Mouse (Mus musculus) hindlimb bud, embryonic 11.5 days (tissue): ENCODE measurements at regions not wholly inside any gene's neighbourhood (a gene's known extent, or its start where the extent isn't known, plus 50 kb on each side); places are given as distances from the start of the nearest gene placed in this dataset.

Experiments
- DNase-seq: peaks from one replicate; pipeline ENCODE4 v3.0.0-alpha.2; 2012; ENCODE audit warnings: low read depth, low spot score; ENCODE audit errors: extremely low spot score

DNA sequence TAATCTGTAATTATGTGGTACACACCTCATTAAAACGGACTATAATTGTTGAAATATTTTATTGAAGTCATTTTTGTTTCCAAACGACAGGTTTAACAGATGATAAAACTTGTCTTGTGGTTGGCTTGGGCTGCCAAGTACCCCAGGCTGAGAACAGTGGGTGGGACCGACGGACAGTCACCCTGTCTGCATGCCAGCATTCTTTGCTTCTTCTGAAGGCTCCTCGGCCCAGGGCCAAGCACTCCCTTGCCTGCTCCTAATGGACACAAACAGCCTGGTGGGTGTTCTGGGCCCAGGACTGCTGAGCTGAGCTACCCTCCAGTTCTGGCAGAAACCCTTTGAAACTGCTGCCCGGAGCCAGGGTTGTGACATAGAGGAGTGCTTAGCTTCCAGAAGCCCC lies 227.4 kb downstream of the 3110018I06Rik start:
- no peak for DNase-seq

DNA sequence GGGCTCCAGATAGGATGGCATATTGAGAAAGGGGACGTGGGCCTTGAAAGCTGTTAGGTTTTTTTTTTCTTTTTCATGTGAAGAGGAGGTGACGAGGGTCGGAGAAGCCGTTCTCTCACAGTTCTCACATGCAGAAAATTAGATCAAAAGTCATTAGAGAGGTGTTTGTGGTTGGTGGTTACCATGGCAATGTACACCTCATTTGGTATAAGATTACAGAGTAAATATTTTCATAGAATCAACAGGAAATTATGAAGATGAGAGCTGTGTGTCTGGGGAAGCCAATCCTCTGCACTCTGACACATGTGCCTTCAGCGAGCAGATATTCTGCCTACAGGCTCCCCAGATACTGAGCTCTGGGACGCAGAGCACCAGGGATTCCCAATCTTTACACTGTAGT lies 232.5 kb downstream of the 3110018I06Rik start:
- no peak for DNase-seq

DNA sequence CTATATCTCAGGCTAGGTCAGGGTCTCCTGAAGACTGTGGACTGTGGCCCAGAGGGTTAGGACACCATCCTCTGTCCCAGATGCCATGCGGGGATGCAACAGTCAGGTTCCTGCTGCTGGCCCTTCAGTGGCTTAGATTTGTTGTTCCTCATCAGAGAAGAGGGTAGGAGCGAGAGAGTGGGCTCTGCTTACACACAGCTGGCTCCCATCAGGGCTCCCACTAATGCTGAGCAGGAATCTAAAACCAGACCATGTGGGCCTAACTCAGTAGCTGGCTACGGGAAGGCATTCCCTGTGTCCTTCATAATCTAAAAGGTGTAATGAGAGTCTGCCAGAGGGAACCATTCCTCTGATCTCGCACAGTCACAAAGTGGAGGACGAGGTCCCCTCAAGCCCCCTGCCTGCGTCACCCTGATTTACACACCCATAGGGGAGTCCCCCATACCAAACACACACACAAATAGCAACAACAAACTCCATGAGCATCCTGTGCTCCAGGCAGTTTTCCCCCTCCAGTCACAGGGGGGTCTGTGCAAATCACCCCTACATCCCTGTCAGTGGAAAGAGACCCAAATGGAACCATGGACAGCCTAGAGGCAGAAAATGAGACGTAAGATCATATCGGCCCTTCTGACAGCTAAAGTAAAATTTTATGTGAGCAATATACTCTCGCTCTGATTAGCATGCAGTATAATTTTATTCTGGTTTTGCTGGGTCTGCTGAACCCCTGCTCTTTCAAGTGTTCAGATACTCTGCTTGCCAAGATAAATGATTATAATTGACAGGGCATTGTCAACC lies 234.8 kb downstream of the 3110018I06Rik start:
- DNase-seq, result no peak

DNA sequence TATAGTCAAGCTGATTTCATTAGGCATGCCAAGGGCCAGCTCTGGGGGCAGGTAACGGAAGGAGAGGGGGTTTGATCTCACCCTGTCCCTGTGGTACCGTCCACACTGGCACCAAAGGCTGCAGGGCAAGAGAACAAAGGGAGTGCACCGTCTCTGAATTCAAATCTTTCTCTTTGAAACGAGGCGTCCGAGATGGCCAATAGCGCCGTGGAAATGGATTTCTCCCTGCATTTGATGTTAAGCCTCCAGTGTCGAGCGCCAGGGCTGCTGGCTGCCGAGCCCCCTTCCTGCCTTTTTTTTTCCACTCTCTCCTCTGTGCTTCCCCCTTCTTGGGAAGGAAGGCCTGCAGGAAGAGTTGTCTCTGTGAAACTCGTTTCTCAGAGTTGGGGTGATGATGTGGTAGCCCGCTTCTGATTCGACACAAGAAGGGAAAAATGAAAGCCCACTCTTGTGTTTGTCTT lies 235.5 kb downstream of the 3110018I06Rik start:
- no peak for DNase-seq

DNA sequence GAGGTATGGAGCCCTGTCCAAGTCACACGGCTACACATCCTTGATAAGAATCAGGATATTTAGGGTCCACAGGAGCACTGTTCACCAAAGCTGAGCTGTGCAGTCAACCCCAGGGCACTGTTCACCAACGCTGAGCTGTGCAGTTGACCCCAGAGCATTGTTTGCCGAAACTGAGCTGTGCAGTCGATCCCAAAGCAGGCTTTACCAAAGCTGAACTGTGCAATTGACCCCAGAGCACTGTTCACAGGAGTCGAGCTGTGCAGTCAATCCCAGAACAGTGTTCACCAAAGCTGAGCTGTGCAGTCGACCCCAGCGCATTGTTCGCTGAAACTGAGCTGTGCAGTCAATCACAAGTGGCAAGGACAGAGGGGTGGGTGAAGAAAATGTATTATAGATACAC lies 236.0 kb downstream of the 3110018I06Rik start:
- no peak for DNase-seq

DNA sequence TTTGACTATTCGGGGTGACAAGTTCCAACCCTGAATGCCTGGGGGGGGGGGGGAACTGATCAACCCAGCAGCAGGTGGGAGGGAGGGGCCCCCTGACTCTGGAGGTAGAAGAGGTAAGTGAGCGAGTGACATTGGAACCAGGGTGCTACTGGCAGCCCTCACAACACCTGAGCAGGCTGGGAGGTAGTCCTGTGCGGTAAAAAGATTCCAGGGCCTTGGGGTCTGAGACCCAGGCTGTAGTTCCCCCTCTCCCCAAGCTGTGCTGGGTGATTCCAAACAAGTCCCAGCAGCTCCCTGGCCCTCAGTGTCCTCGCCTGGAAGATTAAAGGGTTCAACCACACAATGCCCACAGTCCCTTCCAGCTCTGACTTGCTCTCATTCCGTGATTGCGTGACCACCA lies 240.4 kb downstream of the 3110018I06Rik start:
- no peak for DNase-seq

DNA sequence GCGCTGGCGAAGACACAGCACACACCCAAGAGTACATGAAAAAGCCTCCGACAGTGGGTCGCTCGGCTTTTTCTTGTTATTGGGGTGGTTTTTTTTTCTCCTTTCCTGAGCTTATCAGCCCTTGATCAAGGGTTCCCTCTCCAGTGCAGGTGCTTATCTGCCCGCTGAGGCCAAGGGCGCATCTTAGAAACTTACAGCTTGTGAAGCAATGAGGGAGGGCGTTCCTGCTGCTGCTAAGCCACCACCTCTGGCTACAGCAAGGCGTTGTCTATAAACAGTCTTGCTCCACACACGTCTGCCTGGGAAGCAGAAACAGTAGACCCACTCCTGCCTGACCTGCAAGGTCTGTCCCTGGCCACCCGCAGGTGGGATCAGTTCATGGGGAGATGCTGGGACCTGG lies 240.9 kb downstream of the 3110018I06Rik start:
- no peak for DNase-seq

DNA sequence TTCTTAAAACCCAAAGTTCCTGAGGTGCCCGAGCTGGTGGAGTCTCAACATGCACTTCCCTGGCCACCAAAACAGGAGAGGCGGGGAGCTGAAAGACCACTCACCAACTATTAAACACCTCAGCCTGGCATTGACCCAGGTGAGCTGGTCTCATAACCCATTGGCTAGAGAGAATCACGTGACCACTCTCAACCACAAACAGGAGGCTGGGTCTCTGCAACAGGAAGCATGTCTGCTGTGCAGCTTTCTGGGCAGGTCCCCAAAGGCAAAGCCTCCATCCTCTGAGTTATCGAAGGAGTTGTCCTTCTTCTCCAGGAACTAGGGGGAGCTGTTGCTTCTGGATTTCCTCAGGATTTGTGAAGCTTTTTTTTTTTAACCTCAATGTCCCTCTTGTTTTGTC lies 242.5 kb downstream of the 3110018I06Rik start:
- DNase-seq, result no peak

DNA sequence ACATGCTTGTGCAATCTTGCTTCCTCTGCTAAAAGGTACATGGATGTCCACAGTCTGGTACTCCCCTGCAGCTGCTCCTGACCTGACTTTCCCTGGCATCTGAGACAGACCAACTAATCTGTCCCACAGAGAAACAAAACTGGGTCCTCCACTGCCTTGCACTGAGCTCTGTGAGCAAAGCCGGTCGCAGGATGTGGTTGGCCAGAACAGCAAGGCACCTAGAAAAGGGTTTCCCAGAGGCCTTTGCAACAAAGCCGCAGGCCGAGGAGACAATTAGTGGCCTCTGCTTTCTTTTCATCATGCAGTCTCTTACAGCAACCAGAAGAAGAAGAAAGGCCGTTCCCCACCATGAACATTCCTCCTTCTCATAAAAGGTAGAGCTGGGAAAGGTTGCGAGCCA lies 246.1 kb downstream of the 3110018I06Rik start:
- DNase-seq, result no peak

DNA sequence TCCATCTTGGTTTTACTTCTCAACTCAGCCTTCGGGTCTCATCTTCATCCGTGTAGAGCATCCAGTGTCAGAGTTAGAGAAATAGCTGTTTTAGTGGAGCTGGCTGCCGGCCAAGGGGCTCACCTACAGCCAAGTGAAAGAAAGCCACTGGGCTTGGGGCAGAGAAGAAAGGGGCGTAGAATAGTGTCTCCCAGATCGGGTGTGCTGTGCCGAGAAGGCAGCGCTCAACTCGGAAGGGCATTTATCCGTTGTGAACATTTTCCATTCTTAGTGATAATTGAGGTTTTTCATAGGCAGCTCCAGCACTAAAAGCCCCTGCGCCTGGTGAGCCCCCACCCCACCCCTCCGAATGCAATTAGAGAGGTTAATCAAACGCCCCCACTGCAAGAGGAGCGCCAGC lies 254.2 kb downstream of the 3110018I06Rik start:
- no peak for DNase-seq

DNA sequence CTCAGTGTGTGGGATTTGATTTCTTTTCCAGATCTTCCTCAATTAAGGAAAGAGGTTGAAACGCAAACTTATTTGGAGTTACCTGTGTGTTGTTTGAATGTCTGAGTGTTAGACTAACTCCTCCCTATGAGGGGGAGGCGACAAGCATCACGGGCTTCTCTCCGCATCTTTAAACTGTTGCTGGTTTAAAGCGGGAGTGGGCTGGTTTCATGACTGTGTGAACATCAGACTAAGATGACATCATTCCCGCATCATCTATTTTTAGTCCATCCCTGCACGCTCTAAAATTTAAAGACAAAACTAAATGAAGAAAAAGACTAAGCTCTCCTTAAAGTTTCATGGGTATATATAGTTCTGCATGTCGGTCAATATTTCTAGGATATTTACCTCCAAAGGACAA lies 256.4 kb downstream of the 3110018I06Rik start:
- no peak for DNase-seq

DNA sequence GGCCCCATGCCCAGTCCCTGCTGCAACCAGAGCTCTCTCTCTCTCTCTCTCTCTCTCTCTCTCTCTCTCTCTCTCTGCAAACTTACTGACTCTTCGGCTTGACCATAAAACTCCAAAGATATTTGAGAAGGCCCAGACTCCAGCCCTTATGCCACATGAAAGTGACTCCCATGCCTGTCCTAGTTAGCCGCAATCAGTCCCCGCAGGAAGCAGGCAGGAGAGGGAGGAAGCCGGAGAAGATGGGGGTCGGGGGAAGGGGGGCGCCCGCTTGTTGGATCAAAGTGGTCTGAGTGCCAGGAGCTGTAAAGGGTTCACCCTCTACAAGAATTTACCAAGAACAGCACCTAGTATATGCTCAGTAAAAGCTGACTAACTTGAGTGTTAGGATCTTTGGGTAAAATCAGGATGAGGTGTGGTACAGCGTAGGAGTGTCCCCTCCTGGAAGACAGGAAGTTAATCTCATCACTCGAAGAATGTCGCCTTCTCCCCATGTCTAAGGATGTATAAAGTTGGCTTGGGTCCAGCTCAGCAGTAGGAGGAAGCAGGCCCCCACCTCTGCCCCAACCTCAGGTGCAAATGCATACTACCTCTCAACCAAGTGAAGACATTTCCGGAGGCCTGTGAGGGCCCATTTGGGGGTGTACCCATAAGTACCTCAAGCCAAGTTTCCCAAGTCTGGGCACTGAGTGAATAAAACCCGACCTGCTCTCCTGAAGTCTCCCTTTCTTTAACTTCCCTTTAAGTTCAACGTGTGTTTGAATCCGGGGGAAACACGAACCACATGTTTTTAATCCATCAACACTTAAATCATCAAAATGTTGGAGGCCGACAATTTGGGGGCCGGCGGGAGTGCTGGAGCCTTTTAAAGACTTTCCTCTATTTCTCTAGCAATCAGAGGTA lies 254.7 kb downstream of the Bcl11b start:
- no peak for DNase-seq

DNA sequence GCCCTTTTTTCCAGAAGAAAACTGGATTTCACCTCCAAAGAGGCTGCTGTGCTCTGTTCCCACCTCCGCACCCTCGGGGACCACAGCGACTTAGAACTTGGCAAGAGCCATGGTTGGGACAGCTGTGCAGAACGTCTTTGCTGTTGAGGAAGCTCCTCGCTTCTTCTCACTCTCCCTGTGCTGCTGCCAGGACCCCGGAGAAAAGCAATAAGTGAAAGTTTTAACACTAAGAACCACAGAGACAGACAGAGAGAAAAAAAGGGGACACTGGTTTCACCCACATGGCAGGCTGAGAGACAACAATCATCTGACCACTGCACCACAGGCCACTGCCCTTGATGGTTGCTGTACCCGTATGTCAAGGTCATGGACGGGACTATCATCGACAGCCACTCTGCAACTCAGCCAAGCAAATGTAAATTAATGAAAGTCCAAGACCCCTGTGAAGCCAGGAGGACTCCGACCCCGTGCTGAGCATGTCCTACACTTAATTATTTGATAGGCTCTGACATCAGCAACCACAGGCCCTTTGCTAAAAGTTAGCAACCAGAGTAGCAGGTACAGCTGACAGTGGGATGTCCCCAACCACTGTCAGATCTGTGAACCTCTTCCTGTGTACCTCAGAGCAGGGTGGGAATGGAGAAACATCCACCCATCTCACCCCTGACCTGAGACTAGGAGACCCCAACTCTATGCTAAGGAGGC lies 253.9 kb downstream of the Bcl11b start:
- no peak for DNase-seq

DNA sequence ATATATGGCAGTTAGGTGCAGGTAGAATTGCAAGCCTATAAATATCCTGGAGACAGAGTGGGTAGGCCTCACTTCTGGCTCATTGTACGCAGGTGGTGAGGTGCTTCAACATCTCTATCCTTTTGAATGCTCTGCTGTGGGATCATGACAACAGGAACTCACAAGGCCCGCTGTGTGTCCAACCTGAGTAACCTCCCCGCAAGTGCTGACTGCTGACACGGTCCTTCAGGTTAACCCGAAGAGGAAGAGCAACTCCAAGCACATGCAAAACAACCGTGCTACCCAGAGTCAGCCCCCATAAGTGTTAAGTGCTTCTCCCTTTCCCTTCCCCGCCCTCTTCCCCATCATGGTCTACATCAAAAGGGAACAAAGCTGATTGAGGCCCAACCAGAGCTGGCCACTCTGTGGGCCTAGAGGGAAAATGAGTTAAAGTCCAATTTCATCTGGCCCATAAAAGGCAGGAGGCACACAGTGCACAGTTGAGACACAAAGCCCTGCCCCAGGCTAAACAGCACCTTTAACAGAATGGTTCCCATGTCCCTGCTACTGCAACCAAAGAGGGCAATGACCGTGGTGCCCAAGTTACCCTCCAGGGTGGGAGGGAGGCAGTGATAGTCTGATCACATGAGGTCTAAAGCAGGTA lies 253.0 kb downstream of the Bcl11b start:
- no peak for DNase-seq

DNA sequence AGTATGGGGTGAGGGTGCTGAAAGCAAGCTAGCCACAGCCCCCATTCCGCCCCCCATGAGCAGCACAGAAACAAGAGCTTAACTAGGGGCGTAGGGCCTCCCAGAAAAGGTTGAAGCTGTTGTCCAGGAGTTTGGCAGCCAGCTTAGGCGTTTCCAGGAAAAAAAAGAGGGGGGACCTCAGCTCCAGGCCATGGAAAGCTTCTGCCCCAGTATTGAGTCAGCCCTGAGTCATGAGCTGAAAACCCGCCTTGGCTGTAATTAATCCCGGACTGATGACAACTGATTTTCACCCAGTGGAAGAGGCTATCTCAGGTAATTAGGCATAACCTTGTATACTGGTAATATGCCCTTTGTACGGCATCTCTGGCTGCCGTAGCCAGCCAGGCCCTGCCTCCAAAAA lies 251.3 kb downstream of the Bcl11b start:
- no peak for DNase-seq

DNA sequence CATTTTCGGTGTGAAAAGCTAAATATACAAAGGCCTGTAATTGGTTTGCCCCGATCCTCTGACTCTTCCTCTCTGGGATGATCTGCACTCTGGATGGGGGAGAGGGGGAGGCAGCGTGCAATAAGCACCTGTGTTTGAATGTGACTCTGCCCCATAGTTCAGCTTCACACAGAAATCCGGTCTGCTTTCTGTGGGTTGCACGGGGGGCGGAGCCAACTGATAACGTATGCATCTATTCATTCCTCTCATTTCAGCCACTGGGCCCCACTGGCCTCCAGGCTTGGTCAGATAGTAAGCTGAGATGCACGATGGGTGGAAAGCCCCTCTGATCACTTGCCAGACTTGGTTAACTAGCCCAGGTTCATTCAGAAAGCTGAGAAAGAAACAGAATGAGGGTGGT lies 250.8 kb downstream of the Bcl11b start:
- DNase-seq, result no peak

DNA sequence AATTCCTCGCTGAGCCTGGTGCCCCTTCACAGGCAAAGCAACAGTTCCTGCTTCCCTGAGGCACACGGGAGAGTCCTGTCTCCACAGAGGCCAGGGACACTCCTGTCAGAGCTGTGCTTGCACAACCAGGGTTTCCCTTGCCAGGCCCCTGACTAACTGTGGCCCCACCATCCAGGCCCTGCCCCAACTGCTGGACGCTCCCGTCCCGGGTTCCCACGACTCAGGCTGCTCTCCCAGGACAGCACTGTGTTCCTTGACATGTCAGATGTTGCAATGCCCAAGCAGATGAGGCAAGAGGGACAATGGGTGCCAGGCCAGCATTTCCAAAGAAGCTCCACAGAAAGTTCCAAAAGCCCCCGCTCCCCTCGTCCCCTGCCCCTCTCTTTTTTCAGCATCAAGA lies 250.4 kb downstream of the Bcl11b start:
- DNase-seq, result no peak

DNA sequence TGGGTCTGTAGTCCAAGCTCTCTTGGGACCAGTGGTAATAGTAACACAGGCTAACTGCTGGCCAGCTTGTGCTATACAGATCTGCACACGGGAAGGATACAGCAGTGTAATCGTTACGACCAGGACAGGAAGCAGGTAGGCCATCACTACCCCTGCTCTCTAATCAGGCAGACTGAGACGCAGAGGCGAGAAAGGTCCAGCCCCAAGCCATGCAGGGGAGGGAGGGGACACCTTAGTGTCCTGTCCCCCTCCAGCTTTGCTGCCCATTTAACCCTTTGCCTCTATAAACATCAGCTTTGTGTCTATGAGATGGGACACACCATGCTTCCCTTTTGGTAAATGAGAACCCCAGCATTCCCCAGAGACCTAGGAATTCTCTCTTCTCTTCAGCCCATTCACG lies 249.9 kb downstream of the Bcl11b start:
- DNase-seq, result no peak

DNA sequence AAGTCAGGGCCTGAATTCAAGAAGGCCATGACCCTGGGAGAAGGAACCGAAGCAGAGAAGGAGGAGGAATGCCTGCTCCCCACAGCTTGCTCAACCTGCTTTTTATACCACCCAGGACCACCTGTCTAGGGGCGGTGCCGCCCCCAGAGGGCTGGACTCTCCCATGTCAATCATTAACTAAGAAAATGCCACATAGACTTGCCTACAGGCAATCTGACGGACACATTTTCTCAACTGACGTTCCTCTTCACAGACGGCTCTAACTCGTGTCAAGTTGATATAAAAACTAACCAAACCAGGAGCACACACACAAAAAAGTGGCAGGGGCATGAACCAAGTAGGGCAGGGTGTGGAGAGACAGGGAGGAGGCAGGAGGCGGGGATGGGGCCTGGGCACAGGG lies 248.5 kb downstream of the Bcl11b start:
- DNase-seq, result no peak

DNA sequence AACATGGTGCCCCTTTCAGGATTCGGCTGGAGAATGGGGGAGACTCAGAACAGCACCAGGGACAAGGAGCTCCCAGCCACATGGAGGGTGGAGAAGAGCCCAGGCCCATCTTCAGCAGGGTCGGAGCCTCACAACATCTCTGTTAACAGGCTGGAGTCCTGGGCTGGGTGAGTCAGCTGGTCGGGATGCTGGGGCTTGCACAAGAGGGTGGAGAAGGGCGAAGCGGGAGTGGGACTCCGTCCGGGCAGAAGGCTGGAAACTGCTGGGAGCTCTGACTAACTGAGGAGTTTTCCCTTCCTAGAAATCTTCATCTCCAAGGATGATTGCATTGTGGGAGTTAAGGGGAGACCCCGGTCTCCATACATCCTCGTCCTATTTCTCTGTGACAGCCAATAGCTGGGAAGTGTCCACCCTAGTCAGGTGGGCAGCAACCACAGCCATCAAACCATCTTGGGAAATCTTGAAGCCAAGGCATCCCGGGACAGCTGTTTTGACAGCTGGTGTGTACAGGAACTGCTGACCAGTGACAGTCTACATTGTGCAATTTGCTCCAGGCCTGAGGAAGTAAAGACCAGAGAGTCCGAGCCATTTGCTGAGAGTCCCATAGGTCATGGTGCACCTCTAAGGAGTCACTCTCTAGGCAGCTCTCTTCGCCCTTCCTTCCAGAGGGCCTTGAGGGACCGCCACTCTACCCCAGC lies 247.4 kb downstream of the Bcl11b start:
- DNase-seq, result no peak
